In genomic region chr15:77365700-77366570, GRCm38 (mm10) we compare ENCODE assay signal across 9 mouse cellular contexts. TPM values are rescaled to one million over a fixed set of nuclear protein-coding genes. Genes with fewer than 3 reads are reported as not detected.
DNase-seq lines count a peak whose midpoint lies in the region; ATAC-seq and TF ChIP-seq lines count a peak whose summit lies in the region.
"Had no signal": no experiment of that assay in that cellular context is flagged by ENCODE, and none has a peak within 500 bp of the region (broad histone marks: within the 10 kb centered on the region; RNA-seq: fewer than 3 reads in every experiment).

No protein-coding gene starts in this region.

- no peak for TF ChIP-seq POLR2A in kidney, adult 2 months (IDR thresholded peaks at IDR 0.05; ENCODE audit: low read depth, low read length)

- no peaks in the 10 kb centered on the region for H3K36me3 ChIP-seq in kidney, adult 2 months (ENCODE audit: control insufficient read depth, insufficient read depth, low read length)
- H3K36me3 ChIP-seq in embryonic facial prominence, embryonic 13.5 days, result no peaks in the 10 kb centered on the region
- H3K36me3 ChIP-seq in midbrain, embryonic 16.5 days (ENCODE audit: control insufficient read depth, insufficient read depth, low read length), result no peaks in the 10 kb centered on the region

- ATAC-seq in embryonic facial prominence, embryonic 13.5 days (ENCODE audit: insufficient number of reproducible peaks, insufficient read depth, low FRiP score, low TSS enrichment, low read depth), result no peak
- no peak for ATAC-seq in midbrain, embryonic 16.5 days
- no peak for ATAC-seq in frontal cortex, adult (ENCODE audit: low TSS enrichment)

- peak overlapping the region; percentile 72 for H3K4me2 ChIP-seq in embryonic facial prominence, embryonic 13.5 days
- peak overlapping the region; percentile 63 for H3K4me2 ChIP-seq in midbrain, embryonic 16.5 days (ENCODE audit: low read length)

- H3K4me1 ChIP-seq in kidney, adult 2 months (ENCODE audit: control insufficient read depth, insufficient read depth, low read length), result no peaks in the 10 kb centered on the region; the same call in 1 of the 2 replicates
- H3K4me1 ChIP-seq in embryonic facial prominence, embryonic 13.5 days, result peaks cover 71% of the 10 kb centered on the region
- H3K4me1 ChIP-seq in midbrain, embryonic 16.5 days (ENCODE audit: control insufficient read depth, insufficient read depth, low read length), result peaks cover 36% of the 10 kb centered on the region

- no peak overlapping the region for H3K4me3 ChIP-seq in kidney, adult 2 months (ENCODE audit: insufficient read depth, low read depth, low read length)
- no peak overlapping the region for H3K4me3 ChIP-seq in embryonic facial prominence, embryonic 13.5 days
- H3K4me3 ChIP-seq in midbrain, embryonic 16.5 days (ENCODE audit: low read depth, low read length), result no peak overlapping the region

- H3K9ac ChIP-seq in embryonic facial prominence, embryonic 13.5 days, result peak overlapping the region; percentile 73
- no peak overlapping the region for H3K9ac ChIP-seq in midbrain, embryonic 16.5 days (ENCODE audit: low read depth, low read length)

- no peaks in the 10 kb centered on the region for H3K27me3 ChIP-seq in kidney, adult 2 months (replicated peaks; ENCODE audit: control insufficient read depth, insufficient read depth, low read length)
- H3K27me3 ChIP-seq in embryonic facial prominence, embryonic 13.5 days, result no peaks in the 10 kb centered on the region
- no peaks in the 10 kb centered on the region for H3K27me3 ChIP-seq in midbrain, embryonic 16.5 days (ENCODE audit: control insufficient read depth, insufficient read depth, low read depth, low read length)

- WGBS in kidney, adult 2 months, result 55% methylated on average over 9 of the region's 9 CpGs
- 21% methylated on average over 9 of the region's 9 CpGs for WGBS in embryonic facial prominence, embryonic 13.5 days
- 62% methylated on average over 9 of the region's 9 CpGs for WGBS in midbrain, embryonic 16.5 days

- TF ChIP-seq CTCF in kidney, adult 2 months (conservative IDR thresholded peaks at IDR 0.05; ENCODE audit: insufficient read depth, insufficient read length, low read depth, low read length), result no peak

- H3K27ac ChIP-seq in kidney, adult 2 months (ENCODE audit: insufficient read depth, low read depth, low read length), result no peak overlapping the region; the same call in 1 of the 2 replicates
- H3K27ac ChIP-seq in embryonic facial prominence, embryonic 13.5 days, result peak overlapping the region; percentile 99
- H3K27ac ChIP-seq in midbrain, embryonic 16.5 days (ENCODE audit: low read length), result peak overlapping the region; percentile 31; the same call in 1 of the 2 replicates

- H3K9me3 ChIP-seq in embryonic facial prominence, embryonic 13.5 days, result no peaks in the 10 kb centered on the region
- H3K9me3 ChIP-seq in midbrain, embryonic 16.5 days (replicated peaks; ENCODE audit: control insufficient read depth, low read length, poor library complexity, severe bottlenecking), result no peaks in the 10 kb centered on the region

- DNase-seq in kidney, adult 2 months, result peak; percentile 44
- no peak for DNase-seq in kidney, adult 18-20 months
- peak; percentile 67 for DNase-seq in heart, postnatal 4 days
- no peak for DNase-seq in frontal cortex, postnatal 14 days (ENCODE audit: low spot score in 2 of 2)
- DNase-seq in thymus, postnatal 4 days, result no peak

RNA-seq across cellular contexts. Expression of gene Apol7a, which starts 33.0 kb away (rescaled TPM):
- not detected in 2 replicates for polyA plus RNA-seq in kidney, adult 2 months (2012; rRNA removed)
- not detected in 2 replicates for polyA plus RNA-seq in embryonic facial prominence, embryonic 13.5 days (2015; fragmentation: Nextera tagmentation; extraction: Ambion mirVana)
- total RNA-seq in heart, postnatal 4 days (2021), result under 1 TPM in 1 of 2 experiments, not detected in 1; 0.12 TPM
- polyA plus RNA-seq in midbrain, embryonic 16.5 days (2015; fragmentation: Nextera tagmentation; extraction: Ambion mirVana), result not detected in 2 replicates
- total RNA-seq: MEL had no signal

RNA-seq across cellular contexts. Expression of gene Apol9a, which starts 45.0 kb away (rescaled TPM):
- 1.5 and 1.7 TPM in 2 replicates for polyA plus RNA-seq in kidney, adult 2 months (2012; rRNA removed)
- polyA plus RNA-seq in embryonic facial prominence, embryonic 13.5 days (2015; fragmentation: Nextera tagmentation; extraction: Ambion mirVana), result 0.15 TPM in 1 of 2 replicates, not detected in the other
- total RNA-seq in heart, postnatal 4 days (2021), result under 1 TPM; 0.21 to 0.23 TPM
- polyA plus RNA-seq in midbrain, embryonic 16.5 days (2015; fragmentation: Nextera tagmentation; extraction: Ambion mirVana), result not detected in 2 replicates
- total RNA-seq: MEL had no signal

RNA-seq across cellular contexts. Expression of gene Rbfox2, which starts 59.1 kb away (rescaled TPM):
- polyA plus RNA-seq in kidney, adult 2 months (2012; rRNA removed), result 18.7 and 20.3 TPM in 2 replicates
- polyA plus RNA-seq in embryonic facial prominence, embryonic 13.5 days (2015; fragmentation: Nextera tagmentation; extraction: Ambion mirVana), result 57.8 and 66.7 TPM in 2 replicates
- 100 to 1,000 TPM; 175 to 186 TPM for total RNA-seq in heart, postnatal 4 days (2021)
- polyA plus RNA-seq in midbrain, embryonic 16.5 days (2015; fragmentation: Nextera tagmentation; extraction: Ambion mirVana), result 165 and 177 TPM in 2 replicates

Comparison
In these comparisons a context has a peak if more than half of its experiments do, and no peak if none do; other contexts are left out.
1. DNase-seq: peak in kidney, adult 2 months (single experiment) and heart, postnatal 4 days (single experiment); none in kidney, adult 18-20 months (single experiment), frontal cortex, postnatal 14 days (0 of 2) and thymus, postnatal 4 days (single experiment).